Mouse (Mus musculus): ENCODE results near the gene Tet2. TPM values are rescaled to one million over a fixed set of nuclear protein-coding genes. Genes with fewer than 3 reads are reported as not detected.
A peak's percentile ranks its signal among the peaks of the same experiment; 100 is the strongest.
"Not testable (repeated sequence)": the region's sequence is repeated elsewhere in the genome, so short reads cannot be mapped to it uniquely, and the experiment has no call there.

The Tet2 gene
- polyA plus RNA-seq, 1 experiment from 2014 or later, result 5.1 TPM

- Histone ChIP-seq H3K27ac (peak overlapping the region; percentile 84), H3K4me1 (peaks cover 17% of the 10 kb centered on the region), H3K9me3 (replicated peaks) (no peaks in the 10 kb centered on the region), H3K36me3 (no peaks in the 10 kb centered on the region), H3K4me2 (peak overlapping the region; percentile 96), H3K27me3 (replicated peaks) (0 out of 2 replicates have a peak, but pooled peaks cover 6% of the 10 kb centered on the region), H3K4me3 (peak overlapping the region; percentile 73), H3K9ac (peak overlapping the region; percentile 75)
- under 1% methylated on average over 43 of the region's 52 CpGs for WGBS (ENCODE audit: insufficient replicate concordance)
- peak; percentile 90 for ATAC-seq
These were observed 798 bp downstream of the Tet2 start for GRCm38 (mm10) chr3:133544131-133544550.

- H3K27me3 ChIP-seq (replicated peaks), result 0 out of 2 replicates have a peak, but pooled peaks cover 6% of the 10 kb centered on the region
- 2% methylated on average over 21 of the region's 21 CpGs for WGBS (ENCODE audit: insufficient replicate concordance)
- ATAC-seq, result peak; percentile 6; the same call in 1 of the 2 replicates
- peak overlapping the region; percentile 96 for H3K4me2 ChIP-seq
- H3K9ac ChIP-seq, result peak overlapping the region; percentile 75
- H3K4me3 ChIP-seq, result peak overlapping the region; percentile 73
- peak overlapping the region; percentile 84 for H3K27ac ChIP-seq
- peaks cover 17% of the 10 kb centered on the region for H3K4me1 ChIP-seq
- peaks cover 3% of the 10 kb centered on the region; the same call in 1 of the 2 replicates for H3K36me3 ChIP-seq
- H3K9me3 ChIP-seq (replicated peaks), result no peaks in the 10 kb centered on the region
These were observed 1.6 kb downstream of the Tet2 start for GRCm38 (mm10) chr3:133543101-133544020.

GRCm38 (mm10) chr3:133542084-133542483, 2.9 kb downstream of the Tet2 start:
- H3K36me3 ChIP-seq, result peaks cover 3% of the 10 kb centered on the region
- H3K4me3 ChIP-seq, result no peak overlapping the region
- H3K4me2 ChIP-seq, result no peak overlapping the region
- no peaks in the 10 kb centered on the region for H3K9me3 ChIP-seq (replicated peaks)
- ATAC-seq, result no peak
- H3K27ac ChIP-seq, result no peak overlapping the region
- 0 out of 2 replicates have a peak, but pooled peaks cover 6% of the 10 kb centered on the region for H3K27me3 ChIP-seq (replicated peaks)
- H3K9ac ChIP-seq, result no peak overlapping the region
- H3K4me1 ChIP-seq, result peaks cover 17% of the 10 kb centered on the region

- Histone ChIP-seq H3K4me3 (no peak overlapping the region), H3K27me3 (replicated peaks) (0 out of 2 replicates have a peak, but pooled peaks cover 6% of the 10 kb centered on the region), H3K9me3 (replicated peaks) (no peaks in the 10 kb centered on the region), H3K4me2 (no peak overlapping the region), H3K4me1 (peaks cover 17% of the 10 kb centered on the region), H3K27ac (no peak overlapping the region), H3K9ac (no peak overlapping the region), H3K36me3 (peaks cover 8% of the 10 kb centered on the region)
- no peak for ATAC-seq
These were observed 3.9 kb downstream of the Tet2 start for GRCm38 (mm10) chr3:133541000-133541399.

- ATAC-seq, result no peak
- no peak overlapping the region for H3K4me3 ChIP-seq
- peaks cover 8% of the 10 kb centered on the region for H3K36me3 ChIP-seq
- 89% methylated on average over 4 of the region's 4 CpGs for WGBS (ENCODE audit: insufficient replicate concordance)
- no peaks in the 10 kb centered on the region for H3K9me3 ChIP-seq (replicated peaks)
- H3K4me1 ChIP-seq, result peaks cover 16% of the 10 kb centered on the region
- no peak overlapping the region for H3K27ac ChIP-seq
- H3K9ac ChIP-seq, result no peak overlapping the region
- H3K27me3 ChIP-seq (replicated peaks), result 0 out of 2 replicates have a peak, but pooled peaks cover 6% of the 10 kb centered on the region
- H3K4me2 ChIP-seq, result no peak overlapping the region
These were observed 4.9 kb downstream of the Tet2 start for GRCm38 (mm10) chr3:133539991-133540390.

GRCm38 (mm10) chr3:133538499-133538898, 6.4 kb downstream of the Tet2 start:
- H3K27me3 ChIP-seq (replicated peaks); H3K36me3 ChIP-seq; ATAC-seq; H3K4me3 ChIP-seq; H3K9ac ChIP-seq; H3K4me2 ChIP-seq; H3K27ac ChIP-seq; H3K9me3 ChIP-seq (replicated peaks): not testable (repeated sequence)
- peaks cover 13% of the 10 kb centered on the region; the same call in 1 of the 2 replicates for H3K4me1 ChIP-seq
- 93% methylated on average over 3 of the region's 4 CpGs for WGBS (ENCODE audit: insufficient replicate concordance)

- ATAC-seq, result no peak
- Histone ChIP-seq H3K4me3 (no peak overlapping the region), H3K36me3 (peaks cover 8% of the 10 kb centered on the region), H3K9ac (no peak overlapping the region), H3K27me3 (replicated peaks) (no peaks in the 10 kb centered on the region), H3K4me1 (0 out of 2 replicates have a peak, but pooled peaks cover 8% of the 10 kb centered on the region), H3K9me3 (replicated peaks) (no peaks in the 10 kb centered on the region), H3K27ac (no peak overlapping the region), H3K4me2 (no peak overlapping the region)
- WGBS (ENCODE audit: insufficient replicate concordance), result 80% methylated on average over 6 of the region's 6 CpGs
These were observed 9.3 kb downstream of the Tet2 start for GRCm38 (mm10) chr3:133535644-133536043.

GRCm38 (mm10) chr3:133534066-133534465, 10.9 kb downstream of the Tet2 start:
- 59% methylated on average over 6 of the region's 6 CpGs for WGBS (ENCODE audit: insufficient replicate concordance)
- Histone ChIP-seq H3K4me1 (0 out of 2 replicates have a peak, but pooled peaks cover 10% of the 10 kb centered on the region), H3K36me3 (peaks cover 8% of the 10 kb centered on the region), H3K27ac (no peak overlapping the region), H3K9ac (no peak overlapping the region), H3K9me3 (replicated peaks) (no peaks in the 10 kb centered on the region), H3K27me3 (replicated peaks) (no peaks in the 10 kb centered on the region), H3K4me3 (no peak overlapping the region), H3K4me2 (no peak overlapping the region)
- no peak for ATAC-seq

- 71% methylated on average over 11 of the region's 11 CpGs for WGBS (ENCODE audit: insufficient replicate concordance)
- Histone ChIP-seq H3K27ac (no peak overlapping the region), H3K9ac (no peak overlapping the region), H3K4me2 (no peak overlapping the region), H3K36me3 (peaks cover 5% of the 10 kb centered on the region), H3K9me3 (replicated peaks) (no peaks in the 10 kb centered on the region), H3K4me3 (no peak overlapping the region), H3K4me1 (0 out of 2 replicates have a peak, but pooled peaks cover 10% of the 10 kb centered on the region), H3K27me3 (replicated peaks) (no peaks in the 10 kb centered on the region)
- no peak for ATAC-seq
These were observed 11.5 kb downstream of the Tet2 start for GRCm38 (mm10) chr3:133533272-133533995.

GRCm38 (mm10) chr3:133532806-133533205, 12.1 kb downstream of the Tet2 start:
- ATAC-seq, result no peak
- H3K4me1 ChIP-seq, result 0 out of 2 replicates have a peak, but pooled peaks cover 10% of the 10 kb centered on the region
- H3K9me3 ChIP-seq (replicated peaks), result no peaks in the 10 kb centered on the region
- no peak overlapping the region for H3K27ac ChIP-seq
- no peaks in the 10 kb centered on the region for H3K27me3 ChIP-seq (replicated peaks)
- peaks cover 5% of the 10 kb centered on the region for H3K36me3 ChIP-seq
- no peak overlapping the region for H3K4me2 ChIP-seq
- 70% methylated on average over 3 of the region's 3 CpGs for WGBS (ENCODE audit: insufficient replicate concordance)
- H3K9ac ChIP-seq, result no peak overlapping the region
- no peak overlapping the region for H3K4me3 ChIP-seq

GRCm38 (mm10) chr3:133532252-133532651, 12.7 kb downstream of the Tet2 start:
- no peak overlapping the region for H3K4me3 ChIP-seq
- no peak for ATAC-seq

GRCm38 (mm10) chr3:133531101-133531500, 13.8 kb downstream of the Tet2 start:
- no peak overlapping the region for H3K27ac ChIP-seq
- WGBS (ENCODE audit: insufficient replicate concordance), result 51% methylated on average over 2 of the region's 2 CpGs

More at GRCm38 (mm10) chr3:133532252-133532651, 12.7 kb downstream of the Tet2 start:
- no peak overlapping the region for H3K9ac ChIP-seq
- H3K27ac ChIP-seq, result no peak overlapping the region
- no peak overlapping the region for H3K4me2 ChIP-seq
- no peaks in the 10 kb centered on the region for H3K9me3 ChIP-seq (replicated peaks)
- 0 out of 2 replicates have a peak, but pooled peaks cover 10% of the 10 kb centered on the region for H3K4me1 ChIP-seq
- no peaks in the 10 kb centered on the region for H3K27me3 ChIP-seq (replicated peaks)
- peaks cover 5% of the 10 kb centered on the region; the same call in 1 of the 2 replicates for H3K36me3 ChIP-seq
- WGBS (ENCODE audit: insufficient replicate concordance), result 82% methylated on average over 6 of the region's 6 CpGs

More at GRCm38 (mm10) chr3:133531101-133531500, 13.8 kb downstream of the Tet2 start:
- ATAC-seq, result no peak
- Histone ChIP-seq H3K4me3 (no peak overlapping the region), H3K4me2 (no peak overlapping the region), H3K9ac (no peak overlapping the region), H3K27me3 (replicated peaks) (no peaks in the 10 kb centered on the region), H3K9me3 (replicated peaks) (no peaks in the 10 kb centered on the region), H3K4me1 (peaks cover 13% of the 10 kb centered on the region; the same call in 1 of the 2 replicates), H3K36me3 (no peaks in the 10 kb centered on the region; the same call in 1 of the 2 replicates)

Data from liver, embryonic 12.5 days (tissue).